Mouse (Mus musculus): Measurements from ENCODE around the gene Pex5l. TPM values are rescaled to one million over a fixed set of nuclear protein-coding genes. Genes with fewer than 3 reads are reported as not detected.

The Pex5l gene
- polyA plus RNA-seq, 1 experiment: not detected

DNA sequence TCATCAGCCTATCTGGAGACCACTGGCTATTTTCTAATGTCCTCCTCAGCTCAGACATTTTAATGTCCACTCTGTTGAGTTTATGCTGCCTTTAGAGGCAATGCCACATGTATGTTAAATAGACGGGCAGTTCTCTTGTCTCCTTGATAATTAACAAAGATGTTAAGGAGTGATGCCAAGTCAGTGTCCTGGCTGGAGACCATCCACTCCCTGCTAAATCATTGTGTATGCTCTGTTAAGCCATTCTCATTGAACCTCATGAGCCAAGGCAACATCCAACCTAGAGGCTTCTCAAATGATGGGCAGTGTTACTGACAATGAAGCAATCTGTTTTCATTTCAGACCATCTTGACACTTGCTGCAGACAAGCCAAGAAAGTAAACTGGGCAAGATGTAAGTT lies 63.4 kb downstream of the Pex5l start:
- H3K27ac ChIP-seq (replicated peaks; ENCODE audit: low read depth, low read length): no peak overlapping the region
- H3K4me1 ChIP-seq (ENCODE audit: control insufficient read depth, insufficient read depth, insufficient read length, low read length): no peaks in the 10 kb centered on the region
- H3K4me3 ChIP-seq (ENCODE audit: insufficient read depth, low read depth, low read length): no peak overlapping the region

DNA sequence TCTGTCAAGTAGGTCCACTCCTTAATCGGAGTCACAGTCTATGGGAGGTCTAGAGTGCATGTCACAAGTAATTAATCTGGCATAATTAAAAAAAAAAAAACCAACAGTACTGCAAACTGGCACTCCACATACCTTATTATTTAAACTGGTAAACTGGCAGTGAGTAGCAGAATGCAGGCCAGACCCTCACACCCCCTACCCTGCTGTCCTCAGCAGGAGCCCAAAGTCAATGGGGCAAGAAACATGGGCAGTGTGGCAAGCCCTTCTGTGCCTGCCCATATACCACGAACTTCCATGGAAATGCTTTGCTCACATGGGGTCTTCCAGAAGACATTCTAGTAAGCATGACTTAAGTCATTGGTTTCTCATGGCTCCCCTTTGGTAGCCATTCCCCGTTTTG lies 63.9 kb downstream of the Pex5l start:
- no peaks in the 10 kb centered on the region for H3K4me1 ChIP-seq (ENCODE audit: control insufficient read depth, insufficient read depth, insufficient read length, low read length)
- H3K27ac ChIP-seq (replicated peaks; ENCODE audit: low read depth, low read length): no peak overlapping the region
- no peak overlapping the region for H3K4me3 ChIP-seq (ENCODE audit: insufficient read depth, low read depth, low read length)

DNA sequence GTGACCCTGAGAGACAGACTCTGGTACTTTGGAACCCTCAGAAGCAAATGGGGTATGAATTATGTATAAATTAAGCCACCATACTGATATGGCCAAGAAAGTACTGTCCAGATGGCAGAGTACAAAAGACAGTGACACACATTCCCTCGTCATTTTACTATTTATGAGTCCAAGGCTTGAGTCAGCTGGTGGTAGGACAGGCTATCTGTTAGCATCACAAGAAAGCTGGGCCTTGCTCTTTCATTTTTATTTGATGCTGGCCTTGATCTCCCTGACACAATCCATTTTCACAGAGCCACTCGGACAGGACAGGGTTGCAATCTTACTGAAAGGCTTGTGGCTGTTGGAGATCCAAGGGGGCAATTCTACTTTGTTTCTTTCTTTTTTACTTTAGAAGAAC lies 67.4 kb downstream of the Pex5l start:
- H3K4me3 ChIP-seq (ENCODE audit: insufficient read depth, low read depth, low read length): no peak overlapping the region
- no peaks in the 10 kb centered on the region for H3K4me1 ChIP-seq (ENCODE audit: control insufficient read depth, insufficient read depth, insufficient read length, low read length)
- no peak overlapping the region for H3K27ac ChIP-seq (replicated peaks; ENCODE audit: low read depth, low read length)

DNA sequence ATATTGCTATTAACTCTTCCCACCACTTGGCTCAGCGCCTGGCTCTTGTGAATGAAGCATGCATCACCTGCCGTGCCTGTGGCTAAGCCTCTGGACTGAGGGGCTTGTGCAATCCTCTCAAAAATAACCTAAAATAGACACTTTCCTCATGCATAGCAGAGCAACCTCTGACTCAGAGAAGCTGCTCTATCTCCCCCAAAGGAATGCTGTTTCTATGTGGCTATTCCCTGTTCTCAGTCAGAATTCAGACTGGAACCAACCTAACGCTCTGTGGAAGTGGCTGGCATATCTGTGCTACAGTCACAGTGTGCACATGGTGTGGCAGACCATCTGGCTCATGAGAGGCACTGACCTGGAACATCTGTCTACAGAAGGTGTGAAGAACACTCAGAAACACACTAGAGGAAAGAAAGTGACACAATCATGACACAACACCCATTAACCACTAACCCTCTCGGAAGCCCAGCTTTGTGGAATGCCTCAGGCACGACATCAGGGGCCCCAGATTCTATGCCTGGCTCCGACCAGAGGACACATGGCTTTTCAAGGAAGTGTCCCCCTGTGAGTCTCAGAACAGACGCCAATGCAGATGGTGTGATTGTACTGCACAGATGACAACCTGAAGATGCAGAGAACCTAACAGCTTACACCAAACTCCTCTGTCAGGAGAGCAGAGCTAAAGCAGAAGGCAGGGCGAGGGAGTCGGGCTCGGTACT lies 68.6 kb downstream of the Pex5l start:
- no peak overlapping the region for H3K4me3 ChIP-seq (ENCODE audit: insufficient read depth, low read depth, low read length)
- H3K27ac ChIP-seq (replicated peaks; ENCODE audit: low read depth, low read length): no peak overlapping the region
- H3K4me1 ChIP-seq (ENCODE audit: control insufficient read depth, insufficient read depth, insufficient read length, low read length): no peaks in the 10 kb centered on the region

DNA sequence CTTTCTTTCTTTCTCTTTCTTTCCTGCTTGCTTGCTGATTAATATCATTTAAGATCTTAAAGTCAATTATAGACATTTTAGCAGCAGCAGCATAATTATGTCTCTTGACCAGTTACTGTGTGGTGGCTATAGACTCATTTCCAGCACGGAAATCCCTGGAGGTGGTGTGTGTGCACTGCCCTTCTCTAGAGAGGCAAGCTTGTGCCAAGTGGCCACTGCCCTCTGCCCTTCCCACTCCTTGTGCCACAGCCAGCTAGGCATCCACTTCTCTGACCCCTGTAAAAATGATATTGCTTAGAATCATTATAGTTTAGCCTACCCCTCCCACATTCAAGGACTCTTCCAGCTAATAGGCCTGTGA lies 69.2 kb downstream of the Pex5l start:
- H3K4me3 ChIP-seq (ENCODE audit: insufficient read depth, low read depth, low read length): no peak overlapping the region
- H3K4me1 ChIP-seq (ENCODE audit: control insufficient read depth, insufficient read depth, insufficient read length, low read length): no peaks in the 10 kb centered on the region
- H3K27ac ChIP-seq (replicated peaks; ENCODE audit: low read depth, low read length): no peak overlapping the region

DNA sequence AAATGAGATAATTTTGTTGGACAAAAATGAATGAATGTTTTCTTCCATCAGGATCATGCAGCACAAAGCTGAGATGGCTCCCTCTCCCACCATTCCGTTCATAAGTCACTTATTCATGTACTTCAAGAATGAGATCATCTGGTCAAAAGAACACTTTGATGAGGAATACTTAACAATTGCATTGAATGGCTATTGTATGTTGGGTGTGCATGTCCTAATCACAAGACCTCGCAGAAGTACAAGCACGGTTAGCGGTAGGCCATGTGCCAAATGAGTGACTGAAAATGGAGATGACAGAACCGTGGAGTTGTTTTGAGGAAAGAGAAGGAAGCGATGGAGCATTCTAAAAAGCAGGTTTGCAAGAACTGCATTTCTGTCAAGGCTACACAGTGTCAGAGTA lies 72.3 kb downstream of the Pex5l start:
- Histone ChIP-seq H3K4me3 (ENCODE audit: insufficient read depth, low read depth, low read length) (no peak overlapping the region), H3K27ac (replicated peaks; ENCODE audit: low read depth, low read length) (no peak overlapping the region), H3K4me1 (ENCODE audit: control insufficient read depth, insufficient read depth, insufficient read length, low read length) (no peaks in the 10 kb centered on the region)

DNA sequence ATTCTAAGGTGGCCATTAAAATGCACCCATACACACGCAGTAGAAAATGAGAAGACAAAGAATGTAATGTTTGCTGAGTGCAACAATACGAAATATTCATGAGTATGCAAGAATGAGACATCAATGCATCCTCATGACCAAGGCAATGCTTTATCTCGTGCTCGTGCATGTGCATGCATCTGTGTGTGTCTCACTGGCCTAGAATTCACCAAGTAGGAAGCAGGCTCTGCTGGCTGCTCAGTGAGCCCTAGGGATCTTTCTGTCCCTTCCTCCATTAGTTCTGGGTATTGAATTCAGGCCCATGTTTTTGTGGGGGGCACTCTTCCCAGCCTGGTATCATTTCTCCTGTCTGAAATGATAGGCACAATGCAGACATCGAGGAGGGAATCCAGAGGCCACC lies 74.9 kb downstream of the Pex5l start:
- Histone ChIP-seq H3K4me3 (ENCODE audit: insufficient read depth, low read depth, low read length) (no peak overlapping the region), H3K27ac (replicated peaks; ENCODE audit: low read depth, low read length) (no peak overlapping the region), H3K4me1 (ENCODE audit: control insufficient read depth, insufficient read depth, insufficient read length, low read length) (no peaks in the 10 kb centered on the region)

DNA sequence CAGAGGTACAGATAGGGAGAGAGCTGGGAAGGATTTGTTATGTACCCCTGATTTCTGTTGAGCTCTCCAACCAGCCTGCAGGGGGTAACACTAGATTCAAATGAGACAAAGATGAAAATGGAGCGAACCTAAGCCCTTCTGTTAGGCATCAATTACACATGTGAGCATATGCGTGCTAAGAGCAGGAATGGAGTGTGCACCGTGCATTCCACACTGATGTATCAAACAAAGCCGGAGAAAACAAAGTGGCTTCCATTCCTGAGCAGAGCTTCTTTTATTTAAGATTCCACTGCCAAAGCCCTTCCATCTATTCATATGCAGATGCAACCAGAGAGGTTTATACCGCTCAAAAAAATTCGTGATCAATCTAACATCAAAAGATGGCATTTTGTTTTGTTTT lies 79.5 kb downstream of the Pex5l start:
- Histone ChIP-seq H3K27ac (replicated peaks; ENCODE audit: low read depth, low read length) (no peak overlapping the region), H3K4me3 (ENCODE audit: insufficient read depth, low read depth, low read length) (no peak overlapping the region), H3K4me1 (ENCODE audit: control insufficient read depth, insufficient read depth, insufficient read length, low read length) (no peaks in the 10 kb centered on the region)

DNA sequence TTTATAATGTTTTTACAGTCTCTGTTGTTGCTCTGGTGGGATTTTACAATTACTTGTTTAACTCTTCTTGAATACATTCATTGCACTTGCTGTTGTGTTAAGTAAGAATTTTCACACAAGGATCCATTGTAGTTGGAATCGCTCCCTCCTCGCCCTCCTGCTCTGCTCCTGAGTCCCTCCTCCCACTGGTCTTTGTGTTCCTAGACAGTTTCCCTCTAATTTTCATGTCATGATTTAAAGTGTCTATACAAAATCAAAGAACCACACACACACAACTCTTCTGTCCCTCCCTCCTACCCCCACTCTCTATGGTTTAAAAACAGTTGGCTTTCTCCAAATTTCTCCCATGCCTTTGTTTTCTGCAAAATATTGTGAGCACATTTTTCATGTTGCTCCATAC lies 81.6 kb downstream of the Pex5l start:
- H3K4me1 ChIP-seq (ENCODE audit: control insufficient read depth, insufficient read depth, insufficient read length, low read length): no peaks in the 10 kb centered on the region
- no peak overlapping the region for H3K4me3 ChIP-seq (ENCODE audit: insufficient read depth, low read depth, low read length)
- H3K27ac ChIP-seq (replicated peaks; ENCODE audit: low read depth, low read length): no peak overlapping the region

DNA sequence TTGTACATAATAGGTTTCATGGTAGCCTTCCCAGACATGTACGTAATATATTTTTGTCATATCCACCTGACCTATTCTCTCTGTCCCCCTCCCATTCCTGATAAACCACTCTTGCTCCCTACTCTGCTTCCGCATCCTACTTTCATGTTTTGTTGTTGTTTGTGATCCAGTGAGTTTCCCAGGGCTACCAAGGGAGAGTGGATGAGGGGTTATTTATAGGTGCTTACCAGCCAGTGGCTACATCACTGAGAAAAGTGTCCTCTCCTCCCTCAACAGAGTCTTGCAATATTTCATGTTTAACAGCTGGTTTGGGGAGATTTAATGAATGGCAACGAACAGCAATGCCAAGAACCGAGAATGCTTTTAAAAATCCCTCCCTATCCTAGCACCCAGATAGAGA lies 82.0 kb downstream of the Pex5l start:
- H3K4me3 ChIP-seq (ENCODE audit: insufficient read depth, low read depth, low read length): no peak overlapping the region
- H3K27ac ChIP-seq (replicated peaks; ENCODE audit: low read depth, low read length): no peak overlapping the region
- H3K4me1 ChIP-seq (ENCODE audit: control insufficient read depth, insufficient read depth, insufficient read length, low read length): no peaks in the 10 kb centered on the region

DNA sequence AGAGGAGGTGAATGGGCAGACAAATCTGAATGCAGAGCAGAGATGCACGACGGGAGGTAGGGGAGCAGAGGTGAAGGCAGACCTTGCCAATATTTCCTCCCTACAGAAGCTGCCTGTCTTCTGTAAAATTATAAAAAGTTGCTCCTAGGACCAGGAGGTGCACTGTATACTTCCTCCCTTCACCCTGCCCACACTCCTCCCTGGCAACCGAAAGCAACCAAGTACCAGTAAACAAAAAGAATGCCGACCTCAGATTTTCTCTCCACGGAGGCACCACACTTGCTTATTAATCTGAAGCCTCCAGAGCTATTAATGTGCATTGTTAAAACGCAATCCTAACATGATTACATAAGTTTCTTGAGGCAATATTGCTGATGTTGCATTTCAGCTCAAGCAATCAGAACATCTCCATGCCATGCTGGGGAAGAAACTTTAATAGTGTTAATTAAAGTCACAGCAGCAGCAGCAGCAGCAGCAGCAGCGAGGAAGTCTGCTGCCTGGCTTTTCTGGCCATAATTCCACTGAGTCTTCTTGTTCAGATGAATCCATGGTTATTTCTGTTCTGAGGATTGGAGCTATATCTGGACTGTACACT lies 82.6 kb downstream of the Pex5l start:
- H3K4me1 ChIP-seq (ENCODE audit: control insufficient read depth, insufficient read depth, insufficient read length, low read length): no peaks in the 10 kb centered on the region
- no peak overlapping the region for H3K27ac ChIP-seq (replicated peaks; ENCODE audit: low read depth, low read length)
- H3K4me3 ChIP-seq (ENCODE audit: insufficient read depth, low read depth, low read length): no peak overlapping the region

DNA sequence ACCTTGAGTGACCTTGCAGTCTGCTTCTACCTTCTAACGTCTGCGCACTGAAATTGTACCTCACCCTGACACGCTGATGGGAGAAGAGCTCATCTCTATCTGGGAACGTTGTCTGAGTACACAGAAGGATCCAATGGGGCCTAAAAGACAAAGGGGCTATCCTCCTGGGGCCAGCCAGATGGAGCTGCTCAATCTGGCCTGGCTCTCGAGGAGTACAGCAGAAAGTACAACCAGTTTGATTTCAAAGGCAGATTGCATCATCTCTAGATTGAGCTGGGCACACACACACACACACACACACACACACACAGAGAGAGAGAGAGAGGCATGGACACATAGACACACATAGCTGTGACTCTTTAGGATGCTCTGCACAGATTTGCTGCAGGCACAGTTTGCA lies 94.7 kb downstream of the Pex5l start:
- Histone ChIP-seq H3K4me3 (ENCODE audit: insufficient read depth, low read depth, low read length) (no peak overlapping the region), H3K27ac (replicated peaks; ENCODE audit: low read depth, low read length) (no peak overlapping the region), H3K4me1 (ENCODE audit: control insufficient read depth, insufficient read depth, insufficient read length, low read length) (no peaks in the 10 kb centered on the region)

DNA sequence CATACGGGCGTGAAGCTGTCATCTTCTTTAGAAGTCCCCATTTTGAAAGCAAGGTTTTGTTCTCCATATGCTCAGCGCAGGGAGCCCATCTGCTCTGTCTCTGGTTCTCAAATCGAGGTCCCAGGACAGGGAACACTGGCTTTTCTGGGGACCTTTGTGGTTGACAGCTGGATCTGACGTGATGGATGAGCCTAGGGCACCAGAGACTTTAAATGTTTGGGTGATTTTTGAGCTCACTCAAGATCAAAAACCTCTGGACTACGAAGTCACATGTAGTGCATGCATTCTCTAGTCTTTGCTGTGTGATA lies 98.3 kb downstream of the Pex5l start:
- Histone ChIP-seq H3K4me1 (ENCODE audit: control insufficient read depth, insufficient read depth, insufficient read length, low read length) (no peaks in the 10 kb centered on the region), H3K27ac (replicated peaks; ENCODE audit: low read depth, low read length) (no peak overlapping the region)

DNA sequence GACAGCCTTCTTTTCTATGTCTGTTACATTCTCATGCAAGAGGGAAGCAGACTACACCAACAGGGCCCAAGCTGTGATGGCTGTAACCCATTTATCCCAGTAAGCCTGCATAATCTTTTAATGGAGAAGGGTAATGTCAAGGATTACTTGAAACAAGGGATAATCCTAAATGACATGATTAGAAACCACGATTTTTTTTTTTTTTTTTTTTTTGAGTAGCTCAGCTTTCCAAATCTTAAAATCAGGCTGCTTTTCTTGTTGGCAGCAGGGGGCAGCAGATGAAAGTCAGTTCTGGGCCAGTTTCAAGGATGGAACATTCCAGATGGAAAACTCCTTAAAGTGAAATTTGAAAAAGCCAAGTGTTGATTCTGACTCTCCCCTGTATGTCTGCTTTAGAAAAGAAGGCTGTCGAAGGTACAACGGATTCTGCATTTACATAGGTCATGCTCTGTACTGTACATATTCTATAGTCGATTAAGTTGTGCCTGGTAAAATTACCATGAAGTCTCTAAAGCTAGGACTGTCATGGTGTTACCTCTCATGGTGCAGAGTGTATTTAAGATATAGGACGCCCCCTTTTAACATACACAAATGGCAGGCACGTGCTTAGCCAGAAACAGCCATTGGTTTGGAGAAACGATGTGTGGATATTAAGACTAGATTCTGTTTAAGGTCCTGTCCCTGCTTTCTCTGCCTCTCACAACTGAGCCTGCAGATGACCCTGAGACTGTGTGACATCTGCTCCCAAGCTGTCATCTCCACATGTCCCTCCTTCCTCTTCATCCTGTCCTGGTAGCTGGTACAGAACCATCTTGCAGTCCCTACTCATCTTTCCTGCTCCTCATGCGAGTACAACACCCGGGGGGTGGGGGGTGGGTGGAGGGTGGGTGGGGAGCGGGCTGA lies 98.9 kb downstream of the Pex5l start:
- H3K4me3 ChIP-seq (ENCODE audit: insufficient read depth, low read depth, low read length): no peak overlapping the region
- no peak overlapping the region for H3K27ac ChIP-seq (replicated peaks; ENCODE audit: low read depth, low read length)
- H3K4me1 ChIP-seq (ENCODE audit: control insufficient read depth, insufficient read depth, insufficient read length, low read length): no peaks in the 10 kb centered on the region

More for the DNA sequence above, 98.3 kb downstream of the Pex5l start:
- no peak overlapping the region for H3K4me3 ChIP-seq (ENCODE audit: insufficient read depth, low read depth, low read length)

DNA sequence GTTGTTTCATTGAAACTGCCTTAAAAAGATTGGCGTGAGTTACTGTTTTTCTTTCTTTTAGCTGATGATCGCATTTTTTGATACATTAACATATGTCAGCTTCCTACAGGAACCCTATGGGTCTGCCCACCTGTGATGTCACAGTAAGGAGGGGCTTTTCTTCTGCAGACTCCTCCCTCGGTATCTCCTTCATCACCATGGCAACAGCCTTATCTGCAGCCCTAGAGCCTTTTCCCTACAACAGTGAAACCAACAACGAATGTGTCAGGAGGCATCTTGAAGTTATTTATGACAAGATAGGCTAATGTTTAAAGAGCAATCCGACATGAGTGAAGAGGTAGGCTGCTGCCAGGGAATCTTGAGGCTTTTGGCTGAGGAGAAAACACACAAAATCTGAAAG lies 118.5 kb downstream of the Pex5l start:
- Histone ChIP-seq H3K4me1 (ENCODE audit: control insufficient read depth, insufficient read depth, insufficient read length, low read length) (no peaks in the 10 kb centered on the region), H3K27ac (replicated peaks; ENCODE audit: low read depth, low read length) (no peak overlapping the region), H3K4me3 (ENCODE audit: insufficient read depth, low read depth, low read length) (no peak overlapping the region)

DNA sequence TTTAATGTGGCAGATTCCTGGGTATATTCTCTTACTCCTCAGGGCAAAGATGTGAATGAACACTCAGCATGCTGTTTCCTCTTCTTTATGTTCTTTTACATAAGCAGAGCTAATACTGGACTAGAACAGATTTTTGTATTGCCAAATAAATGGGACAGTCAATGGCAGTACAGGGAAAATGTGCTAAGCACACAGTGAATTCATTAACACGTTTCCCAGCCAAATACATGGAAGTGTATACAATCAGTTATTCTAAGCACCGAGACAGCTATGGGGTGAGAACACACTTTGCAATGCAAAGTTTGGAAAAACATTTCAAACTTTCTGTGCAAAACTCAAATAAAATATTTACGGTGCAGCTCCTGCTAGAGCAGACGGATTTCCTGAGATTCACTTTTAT lies 139.1 kb downstream of the Pex5l start:
- H3K27ac ChIP-seq (replicated peaks; ENCODE audit: low read depth, low read length): no peak overlapping the region
- no peaks in the 10 kb centered on the region for H3K4me1 ChIP-seq (ENCODE audit: control insufficient read depth, insufficient read depth, insufficient read length, low read length)
- no peak overlapping the region for H3K4me3 ChIP-seq (ENCODE audit: insufficient read depth, low read depth, low read length)
